Mouse (Mus musculus): ENCODE data around the gene Asb2.
A peak's percentile ranks its signal among the peaks of the same experiment; 100 is the strongest.

DNA sequence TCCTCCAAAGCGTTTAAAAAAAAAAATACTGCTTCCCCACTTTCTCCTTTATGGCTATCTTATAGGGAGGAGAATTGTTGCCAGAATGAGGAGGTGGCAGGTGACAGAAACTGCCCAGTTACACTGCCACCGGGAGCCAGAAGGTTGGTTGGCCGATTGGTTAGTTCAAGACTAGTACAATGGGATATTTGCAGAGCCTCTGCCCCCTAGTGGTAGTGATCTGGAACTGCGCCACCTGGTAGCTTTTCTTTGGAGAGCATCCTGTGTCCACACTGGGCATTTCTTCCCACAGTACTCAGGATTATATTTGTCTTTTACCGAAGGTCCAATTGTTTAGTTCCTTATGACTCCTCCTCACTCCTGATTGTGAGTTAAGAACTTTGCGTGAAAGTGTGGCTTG, 15.9 kb upstream of the Asb2 start:
- peak; percentile 79 for TF ChIP-seq CTCF (conservative IDR thresholded peaks at IDR 0.05; ENCODE audit: insufficient read depth, insufficient read length, low read depth, low read length)
- TF ChIP-seq POLR2A (IDR thresholded peaks at IDR 0.05; ENCODE audit: low read depth, low read length) = no peak
